Mouse (Mus musculus) left cerebral cortex, adult 11 months (tissue): ENCODE data around the gene Il17a.
"Not testable (repeated sequence)": the region's sequence is repeated elsewhere in the genome, so short reads cannot be mapped to it uniquely, and the experiment has no call there.

Experiments
- DNase-seq: peaks from one replicate; pipeline ENCODE4 v3.0.0; 2022; ENCODE audit warnings: low spot score

Gene Il17a

GRCm38 (mm10) chr1:20730903-20731302 lies at the start of gene Il17a:
TSS of gene Il17a (plus strand) at chr1:20730905.
- no peak for DNase-seq

- no peak for DNase-seq
Observed at GRCm38 (mm10) chr1:20682849-20683248, 47.9 kb upstream of the Il17a start.

GRCm38 (mm10) chr1:20683386-20683785 lies 47.3 kb upstream of the Il17a start:
- no peak for DNase-seq

GRCm38 (mm10) chr1:20683853-20684252 lies 46.9 kb upstream of the Il17a start:
- DNase-seq = no peak

- DNase-seq = no peak
Observed at GRCm38 (mm10) chr1:20684403-20684802, 46.3 kb upstream of the Il17a start.

- no peak for DNase-seq
Observed at GRCm38 (mm10) chr1:20685393-20685792, 45.3 kb upstream of the Il17a start.

- DNase-seq = no peak
Observed at GRCm38 (mm10) chr1:20685907-20686306, 44.8 kb upstream of the Il17a start.

GRCm38 (mm10) chr1:20691336-20691735 lies 39.4 kb upstream of the Il17a start:
- DNase-seq = no peak

- no peak for DNase-seq
Observed at GRCm38 (mm10) chr1:20693634-20694313, 36.9 kb upstream of the Il17a start.

- no peak for DNase-seq
Observed at GRCm38 (mm10) chr1:20700011-20700410, 30.7 kb upstream of the Il17a start.

GRCm38 (mm10) chr1:20736572-20736971 lies 5.9 kb downstream of the Il17a start:
- DNase-seq = no peak

GRCm38 (mm10) chr1:20738483-20738882 lies 7.8 kb downstream of the Il17a start:
- no peak for DNase-seq

GRCm38 (mm10) chr1:20740496-20740998 lies 9.8 kb downstream of the Il17a start:
- no peak for DNase-seq

GRCm38 (mm10) chr1:20754439-20754838 lies 23.7 kb downstream of the Il17a start:
- no peak for DNase-seq

- no peak for DNase-seq
Observed at GRCm38 (mm10) chr1:20757586-20757985, 26.9 kb downstream of the Il17a start.

- peak; percentile 15 for DNase-seq
Observed at GRCm38 (mm10) chr1:20759799-20760198, 29.1 kb downstream of the Il17a start.

- DNase-seq = no peak
Observed at GRCm38 (mm10) chr1:20760331-20760730, 29.6 kb downstream of the Il17a start.

GRCm38 (mm10) chr1:20761411-20761810 lies 30.7 kb downstream of the Il17a start:
- no peak for DNase-seq

GRCm38 (mm10) chr1:20766526-20766925 lies 35.8 kb downstream of the Il17a start:
- DNase-seq = no peak

GRCm38 (mm10) chr1:20774026-20774730 lies 43.5 kb downstream of the Il17a start:
- DNase-seq = not testable (repeated sequence)

GRCm38 (mm10) chr1:20778366-20778765 lies 47.7 kb downstream of the Il17a start:
- no peak for DNase-seq
